Mouse (Mus musculus): ENCODE measurements around the gene Flnc. TPM values are rescaled to one million over a fixed set of nuclear protein-coding genes. Genes with fewer than 3 reads are reported as not detected.
"Not testable (repeated sequence)": the region's sequence is repeated elsewhere in the genome, so short reads cannot be mapped to it uniquely, and the experiment has no call there.

Gene Flnc
- not detected in 2 replicates for polyA plus RNA-seq (2012)

GRCm38 (mm10) chr6:29433038-29433803, at the start of gene Flnc:
TSS of gene Flnc (plus strand) at chr6:29433256.
- peaks cover 70% of the 10 kb centered on the region for H3K27me3 ChIP-seq (ENCODE audit: control insufficient read depth)
- peak within 1 kb of the TSS; percentile 26 for H3K4me3 ChIP-seq (replicated peaks)
- H3K9me3 ChIP-seq (ENCODE audit: control insufficient read depth, low read length): peaks cover 3% of the 10 kb centered on the region; the same call in 1 of the 2 replicates
- H3K36me3 ChIP-seq (ENCODE audit: control insufficient read depth): no peaks in the 10 kb centered on the region
- TF ChIP-seq TAL1 (IDR thresholded peaks at IDR 0.05; ENCODE audit: low read length) (no peak), GATA1 (IDR thresholded peaks at IDR 0.05; ENCODE audit: low read length) (no peak)
- H3K4me1 ChIP-seq (ENCODE audit: control insufficient read depth): no peaks in the 10 kb centered on the region; the same call in 1 of the 2 replicates

- H3K4me3 ChIP-seq (replicated peaks): peak within 1 kb of the TSS; percentile 58
- no peaks in the 10 kb centered on the region for H3K9me3 ChIP-seq (ENCODE audit: control insufficient read depth, low read length)
- H3K27me3 ChIP-seq (ENCODE audit: control insufficient read depth): peaks cover 34% of the 10 kb centered on the region
- TF ChIP-seq GATA1 (IDR thresholded peaks at IDR 0.05; ENCODE audit: low read length): no peak
- H3K36me3 ChIP-seq (ENCODE audit: control insufficient read depth): no peaks in the 10 kb centered on the region
- peaks cover 19% of the 10 kb centered on the region for H3K4me1 ChIP-seq (ENCODE audit: control insufficient read depth)
These were observed 45.0 kb upstream of the Flnc start, which contains the start of gene Opn1sw for GRCm38 (mm10) chr6:29388052-29388518. TSS of gene Opn1sw (minus strand) at chr6:29388468.

GRCm38 (mm10) chr6:29388606-29389080, 44.4 kb upstream of the Flnc start:
- Histone ChIP-seq H3K36me3 (ENCODE audit: control insufficient read depth) (no peaks in the 10 kb centered on the region), H3K4me1 (ENCODE audit: control insufficient read depth) (peaks cover 19% of the 10 kb centered on the region), H3K9me3 (ENCODE audit: control insufficient read depth, low read length) (no peaks in the 10 kb centered on the region), H3K27me3 (ENCODE audit: control insufficient read depth) (peaks cover 40% of the 10 kb centered on the region), H3K4me3 (replicated peaks) (peak overlapping the region; percentile 58)
- no peak for TF ChIP-seq TAL1 (IDR thresholded peaks at IDR 0.05; ENCODE audit: low read length)
- TF ChIP-seq GATA1 (IDR thresholded peaks at IDR 0.05; ENCODE audit: low read length): no peak

GRCm38 (mm10) chr6:29389425-29389824, 43.6 kb upstream of the Flnc start:
- no peaks in the 10 kb centered on the region for H3K36me3 ChIP-seq (ENCODE audit: control insufficient read depth)
- peaks cover 48% of the 10 kb centered on the region for H3K27me3 ChIP-seq (ENCODE audit: control insufficient read depth)
- peaks cover 19% of the 10 kb centered on the region for H3K4me1 ChIP-seq (ENCODE audit: control insufficient read depth)
- no peak overlapping the region for H3K4me3 ChIP-seq (replicated peaks)
- H3K9me3 ChIP-seq (ENCODE audit: control insufficient read depth, low read length): no peaks in the 10 kb centered on the region
- TF ChIP-seq TAL1 (IDR thresholded peaks at IDR 0.05; ENCODE audit: low read length): no peak
- TF ChIP-seq GATA1 (IDR thresholded peaks at IDR 0.05; ENCODE audit: low read length): no peak

GRCm38 (mm10) chr6:29390500-29390899, 42.6 kb upstream of the Flnc start:
- peaks cover 19% of the 10 kb centered on the region for H3K4me1 ChIP-seq (ENCODE audit: control insufficient read depth)
- H3K9me3 ChIP-seq (ENCODE audit: control insufficient read depth, low read length); H3K4me3 ChIP-seq (replicated peaks); H3K36me3 ChIP-seq (ENCODE audit: control insufficient read depth): not testable (repeated sequence)
- H3K27me3 ChIP-seq (ENCODE audit: control insufficient read depth): peaks cover 58% of the 10 kb centered on the region

- Histone ChIP-seq H3K4me1 (ENCODE audit: control insufficient read depth) (peaks cover 20% of the 10 kb centered on the region), H3K27me3 (ENCODE audit: control insufficient read depth) (peaks cover 66% of the 10 kb centered on the region)
- not testable (repeated sequence) for H3K36me3 ChIP-seq (ENCODE audit: control insufficient read depth); H3K9me3 ChIP-seq (ENCODE audit: control insufficient read depth, low read length); H3K4me3 ChIP-seq (replicated peaks)
These were observed 41.8 kb upstream of the Flnc start for GRCm38 (mm10) chr6:29391241-29391640.

GRCm38 (mm10) chr6:29391802-29392201, 41.3 kb upstream of the Flnc start:
- H3K36me3 ChIP-seq (ENCODE audit: control insufficient read depth): no peaks in the 10 kb centered on the region
- no peak overlapping the region for H3K4me3 ChIP-seq (replicated peaks)
- no peaks in the 10 kb centered on the region; the same call in 1 of the 2 replicates for H3K9me3 ChIP-seq (ENCODE audit: control insufficient read depth, low read length)
- TF ChIP-seq GATA1 (IDR thresholded peaks at IDR 0.05; ENCODE audit: low read length): no peak
- TF ChIP-seq TAL1 (IDR thresholded peaks at IDR 0.05; ENCODE audit: low read length): no peak
- H3K4me1 ChIP-seq (ENCODE audit: control insufficient read depth): peaks cover 23% of the 10 kb centered on the region
- H3K27me3 ChIP-seq (ENCODE audit: control insufficient read depth): peaks cover 72% of the 10 kb centered on the region

- Histone ChIP-seq H3K4me3 (replicated peaks) (no peak overlapping the region), H3K4me1 (ENCODE audit: control insufficient read depth) (peaks cover 6% of the 10 kb centered on the region), H3K9me3 (ENCODE audit: control insufficient read depth, low read length) (no peaks in the 10 kb centered on the region; the same call in 1 of the 2 replicates), H3K36me3 (ENCODE audit: control insufficient read depth) (no peaks in the 10 kb centered on the region), H3K27me3 (ENCODE audit: control insufficient read depth) (peaks cover 85% of the 10 kb centered on the region)
- no peak for TF ChIP-seq GATA1 (IDR thresholded peaks at IDR 0.05; ENCODE audit: low read length)
- no peak for TF ChIP-seq TAL1 (IDR thresholded peaks at IDR 0.05; ENCODE audit: low read length)
These were observed 38.8 kb upstream of the Flnc start for GRCm38 (mm10) chr6:29394286-29394685.

GRCm38 (mm10) chr6:29395910-29396713, 36.9 kb upstream of the Flnc start, which contains the start of gene Ccdc136:
TSS of gene Ccdc136 (plus strand) at chr6:29396309.
- Histone ChIP-seq H3K36me3 (ENCODE audit: control insufficient read depth) (no peaks in the 10 kb centered on the region), H3K9me3 (ENCODE audit: control insufficient read depth, low read length) (no peaks in the 10 kb centered on the region; the same call in 1 of the 2 replicates), H3K4me3 (replicated peaks) (peak within 1 kb of the TSS; percentile 36), H3K4me1 (ENCODE audit: control insufficient read depth) (peaks cover 4% of the 10 kb centered on the region), H3K27me3 (ENCODE audit: control insufficient read depth) (peaks cover 88% of the 10 kb centered on the region)
- no peak for TF ChIP-seq TAL1 (IDR thresholded peaks at IDR 0.05; ENCODE audit: low read length)
- no peak for TF ChIP-seq GATA1 (IDR thresholded peaks at IDR 0.05; ENCODE audit: low read length)
